Mouse (Mus musculus): ENCODE results near the gene Lap3.
A peak's percentile ranks its signal among the peaks of the same experiment; 100 is the strongest.

Lap3 gene

GRCm38 (mm10) chr5:45496479-45496878 is 3.3 kb downstream of the Lap3 start:
- DNase-seq: no peak

- DNase-seq: no peak
Observed at GRCm38 (mm10) chr5:45496930-45497550, 3.9 kb downstream of the Lap3 start.

- DNase-seq: no peak
Observed at GRCm38 (mm10) chr5:45497564-45497963, 4.4 kb downstream of the Lap3 start.

- DNase-seq: no peak
Observed at GRCm38 (mm10) chr5:45510071-45510470, 16.9 kb downstream of the Lap3 start.

- no peak for DNase-seq
Observed at GRCm38 (mm10) chr5:45512908-45513307, 19.7 kb downstream of the Lap3 start.

- DNase-seq: no peak
Observed at GRCm38 (mm10) chr5:45513511-45513910, 20.3 kb downstream of the Lap3 start.

- DNase-seq: no peak
Observed at GRCm38 (mm10) chr5:45514599-45514998, 21.4 kb downstream of the Lap3 start.

- DNase-seq: no peak
Observed at GRCm38 (mm10) chr5:45515151-45515743, 22.1 kb downstream of the Lap3 start.

- peak; percentile 94 for DNase-seq
Observed at GRCm38 (mm10) chr5:45519960-45520808, 27.0 kb downstream of the Lap3 start, which contains the start of gene Med28. Med28 (plus strand) TSS chr5:45520229.

GRCm38 (mm10) chr5:45520809-45521110 is 27.6 kb downstream of the Lap3 start:
- no peak for DNase-seq

GRCm38 (mm10) chr5:45521601-45522000 is 28.4 kb downstream of the Lap3 start:
- DNase-seq: no peak

GRCm38 (mm10) chr5:45525101-45525500 is 31.9 kb downstream of the Lap3 start:
- DNase-seq: no peak

- DNase-seq: no peak
Observed at GRCm38 (mm10) chr5:45526338-45526737, 33.2 kb downstream of the Lap3 start.

- DNase-seq: peak; percentile 32
Observed at GRCm38 (mm10) chr5:45529696-45530095, 36.5 kb downstream of the Lap3 start.

GRCm38 (mm10) chr5:45534319-45535098 is 41.3 kb downstream of the Lap3 start:
- peak; percentile 62 for DNase-seq

- DNase-seq: no peak
Observed at GRCm38 (mm10) chr5:45535177-45535576, 42.0 kb downstream of the Lap3 start.

- no peak for DNase-seq
Observed at GRCm38 (mm10) chr5:45539502-45539901, 46.3 kb downstream of the Lap3 start.

GRCm38 (mm10) chr5:45543374-45543773 is 50.2 kb downstream of the Lap3 start:
- DNase-seq: no peak

GRCm38 (mm10) chr5:45549586-45549985 is 56.4 kb downstream of the Lap3 start:
- no peak for DNase-seq
